Mouse (Mus musculus): Measurements from ENCODE around the gene Tmc3.

- TF ChIP-seq POLR2A (IDR thresholded peaks at IDR 0.05; ENCODE audit: insufficient read depth, low read depth, low read length) (no peak), CTCF (IDR thresholded peaks at IDR 0.05; ENCODE audit: insufficient read depth, low read depth, low read length) (no peak)
Observed at GRCm38 (mm10) chr7:83648807-83649206, 64.1 kb downstream of the Tmc3 start.

All from olfactory bulb, adult 2 months (tissue).